Mouse (Mus musculus): ENCODE measurements around the gene Ttll3. TPM values are rescaled to one million over a fixed set of nuclear protein-coding genes. Genes with fewer than 3 reads are reported as not detected.

The Ttll3 gene
- polyA plus RNA-seq, 1 experiment from 2014 or later: 1.5 TPM

GRCm38 (mm10) chr6:113368577-113368976 lies 20.5 kb upstream of the Ttll3 start:
- Histone ChIP-seq H3K36me3 (ENCODE audit: control insufficient read depth, insufficient read depth, low read length) (peaks cover 18% of the 10 kb centered on the region), H3K4me1 (ENCODE audit: control insufficient read depth, insufficient read depth, low read length) (no peaks in the 10 kb centered on the region), H3K4me3 (ENCODE audit: low read depth, low read length) (no peak overlapping the region), H3K27me3 (ENCODE audit: control insufficient read depth, insufficient read depth, low read length) (no peaks in the 10 kb centered on the region), H3K27ac (ENCODE audit: low read depth, low read length) (no peak overlapping the region), H3K4me2 (no peak overlapping the region), H3K9ac (ENCODE audit: low read depth, low read length) (no peak overlapping the region), H3K9me3 (replicated peaks; ENCODE audit: control insufficient read depth, low read length) (no peaks in the 10 kb centered on the region)
- ATAC-seq (replicated peaks; ENCODE audit: insufficient number of reproducible peaks, low FRiP score, low TSS enrichment): no peak
- 84% methylated on average over 5 of the region's 5 CpGs for WGBS (ENCODE audit: insufficient replicate concordance)

GRCm38 (mm10) chr6:113370194-113370929 lies 18.7 kb upstream of the Ttll3 start:
- no peak overlapping the region for H3K4me3 ChIP-seq (ENCODE audit: low read depth, low read length)
- H3K27me3 ChIP-seq (ENCODE audit: control insufficient read depth, insufficient read depth, low read length): no peaks in the 10 kb centered on the region
- no peaks in the 10 kb centered on the region for H3K9me3 ChIP-seq (replicated peaks; ENCODE audit: control insufficient read depth, low read length)
- no peak overlapping the region for H3K27ac ChIP-seq (ENCODE audit: low read depth, low read length)
- no peaks in the 10 kb centered on the region for H3K4me1 ChIP-seq (ENCODE audit: control insufficient read depth, insufficient read depth, low read length)
- no peak for ATAC-seq (replicated peaks; ENCODE audit: insufficient number of reproducible peaks, low FRiP score, low TSS enrichment)
- no peak overlapping the region for H3K9ac ChIP-seq (ENCODE audit: low read depth, low read length)
- H3K4me2 ChIP-seq: no peak overlapping the region
- H3K36me3 ChIP-seq (ENCODE audit: control insufficient read depth, insufficient read depth, low read length): peaks cover 18% of the 10 kb centered on the region
- WGBS (ENCODE audit: insufficient replicate concordance): 87% methylated on average over 20 of the region's 20 CpGs

GRCm38 (mm10) chr6:113373491-113373890 lies 15.6 kb upstream of the Ttll3 start:
- peaks cover 18% of the 10 kb centered on the region for H3K36me3 ChIP-seq (ENCODE audit: control insufficient read depth, insufficient read depth, low read length)
- H3K27ac ChIP-seq (ENCODE audit: low read depth, low read length): no peak overlapping the region
- H3K9ac ChIP-seq (ENCODE audit: low read depth, low read length): no peak overlapping the region
- no peaks in the 10 kb centered on the region for H3K9me3 ChIP-seq (replicated peaks; ENCODE audit: control insufficient read depth, low read length)
- H3K4me1 ChIP-seq (ENCODE audit: control insufficient read depth, insufficient read depth, low read length): 0 out of 2 replicates have a peak, but pooled peaks cover 3% of the 10 kb centered on the region
- no peak overlapping the region for H3K4me2 ChIP-seq
- H3K27me3 ChIP-seq (ENCODE audit: control insufficient read depth, insufficient read depth, low read length): no peaks in the 10 kb centered on the region
- no peak overlapping the region for H3K4me3 ChIP-seq (ENCODE audit: low read depth, low read length)
- WGBS (ENCODE audit: insufficient replicate concordance): 79% methylated on average over 4 of the region's 4 CpGs
- ATAC-seq (replicated peaks; ENCODE audit: insufficient number of reproducible peaks, low FRiP score, low TSS enrichment): no peak

GRCm38 (mm10) chr6:113377172-113377495 lies 11.9 kb upstream of the Ttll3 start:
- WGBS (ENCODE audit: insufficient replicate concordance): 9% methylated on average over 7 of the region's 7 CpGs
- Histone ChIP-seq H3K9me3 (replicated peaks; ENCODE audit: control insufficient read depth, low read length) (no peaks in the 10 kb centered on the region), H3K4me1 (ENCODE audit: control insufficient read depth, insufficient read depth, low read length) (peaks cover 12% of the 10 kb centered on the region), H3K9ac (ENCODE audit: low read depth, low read length) (peak overlapping the region; percentile 96), H3K27me3 (ENCODE audit: control insufficient read depth, insufficient read depth, low read length) (no peaks in the 10 kb centered on the region), H3K36me3 (ENCODE audit: control insufficient read depth, insufficient read depth, low read length) (peaks cover 12% of the 10 kb centered on the region), H3K27ac (ENCODE audit: low read depth, low read length) (peak overlapping the region; percentile 95), H3K4me3 (ENCODE audit: low read depth, low read length) (peak overlapping the region; percentile 99), H3K4me2 (peak overlapping the region; percentile 97)
- no peak for ATAC-seq (replicated peaks; ENCODE audit: insufficient number of reproducible peaks, low FRiP score, low TSS enrichment)

- Histone ChIP-seq H3K4me3 (ENCODE audit: low read depth, low read length) (peak within 1 kb of the TSS; percentile 99), H3K27me3 (ENCODE audit: control insufficient read depth, insufficient read depth, low read length) (no peaks in the 10 kb centered on the region), H3K4me2 (peak within 1 kb of the TSS; percentile 97), H3K9me3 (replicated peaks; ENCODE audit: control insufficient read depth, low read length) (no peaks in the 10 kb centered on the region), H3K36me3 (ENCODE audit: control insufficient read depth, insufficient read depth, low read length) (peaks cover 15% of the 10 kb centered on the region), H3K9ac (ENCODE audit: low read depth, low read length) (peak within 1 kb of the TSS; percentile 96), H3K27ac (ENCODE audit: low read depth, low read length) (peak within 1 kb of the TSS; percentile 95), H3K4me1 (ENCODE audit: control insufficient read depth, insufficient read depth, low read length) (peaks cover 12% of the 10 kb centered on the region)
- ATAC-seq (replicated peaks; ENCODE audit: insufficient number of reproducible peaks, low FRiP score, low TSS enrichment): peak; percentile 92
- under 1% methylated on average over 61 of the region's 61 CpGs for WGBS (ENCODE audit: insufficient replicate concordance)
These were observed 11.3 kb upstream of the Ttll3 start, which contains the start of the genes Tada3 and Arpc4 for GRCm38 (mm10) chr6:113377496-113378385. Gene Tada3 (minus strand): TSS chr6:113377883. Gene Arpc4 (plus strand): TSS chr6:113378115.

- peaks cover 25% of the 10 kb centered on the region for H3K36me3 ChIP-seq (ENCODE audit: control insufficient read depth, insufficient read depth, low read length)
These were observed 9.8 kb upstream of the Ttll3 start for GRCm38 (mm10) chr6:113379246-113379645.

DNA sequence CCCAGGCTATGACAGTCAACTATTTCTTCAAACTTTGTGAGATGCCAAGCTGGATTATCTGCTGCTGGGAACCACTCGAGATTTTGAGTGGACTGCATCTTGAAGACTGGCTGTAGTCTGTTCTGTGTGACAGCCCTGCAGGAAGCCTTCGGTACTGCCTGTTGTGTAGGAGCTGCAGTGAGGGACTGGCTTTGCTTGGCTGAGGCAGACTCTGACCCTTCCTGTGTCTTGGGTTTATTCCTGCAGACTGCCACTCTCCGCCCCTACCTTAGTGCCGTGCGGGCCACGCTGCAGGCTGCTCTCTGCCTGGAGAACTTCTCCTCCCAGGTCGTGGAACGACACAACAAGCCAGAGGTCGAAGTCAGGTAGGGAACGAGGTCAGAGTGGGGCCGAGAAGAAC lies 8.6 kb upstream of the Ttll3 start:
- Histone ChIP-seq H3K9me3 (replicated peaks; ENCODE audit: control insufficient read depth, low read length) (no peaks in the 10 kb centered on the region), H3K36me3 (ENCODE audit: control insufficient read depth, insufficient read depth, low read length) (peaks cover 34% of the 10 kb centered on the region), H3K9ac (ENCODE audit: low read depth, low read length) (no peak overlapping the region), H3K4me1 (ENCODE audit: control insufficient read depth, insufficient read depth, low read length) (peaks cover 12% of the 10 kb centered on the region), H3K4me3 (ENCODE audit: low read depth, low read length) (no peak overlapping the region), H3K27me3 (ENCODE audit: control insufficient read depth, insufficient read depth, low read length) (no peaks in the 10 kb centered on the region), H3K27ac (ENCODE audit: low read depth, low read length) (no peak overlapping the region), H3K4me2 (no peak overlapping the region)
- ATAC-seq (replicated peaks; ENCODE audit: insufficient number of reproducible peaks, low FRiP score, low TSS enrichment): no peak
- 84% methylated on average over 11 of the region's 11 CpGs for WGBS (ENCODE audit: insufficient replicate concordance)

More at GRCm38 (mm10) chr6:113379246-113379645, 9.8 kb upstream of the Ttll3 start:
- no peak overlapping the region for H3K27ac ChIP-seq (ENCODE audit: low read depth, low read length)
- H3K4me3 ChIP-seq (ENCODE audit: low read depth, low read length): peak overlapping the region; percentile 99
- WGBS (ENCODE audit: insufficient replicate concordance): 75% methylated on average over 6 of the region's 6 CpGs
- H3K4me1 ChIP-seq (ENCODE audit: control insufficient read depth, insufficient read depth, low read length): peaks cover 12% of the 10 kb centered on the region
- peak overlapping the region; percentile 97 for H3K4me2 ChIP-seq
- H3K9ac ChIP-seq (ENCODE audit: low read depth, low read length): peak overlapping the region; percentile 96; the same call in 1 of the 2 replicates
- ATAC-seq (replicated peaks; ENCODE audit: insufficient number of reproducible peaks, low FRiP score, low TSS enrichment): no peak
- no peaks in the 10 kb centered on the region for H3K27me3 ChIP-seq (ENCODE audit: control insufficient read depth, insufficient read depth, low read length)
- no peaks in the 10 kb centered on the region for H3K9me3 ChIP-seq (replicated peaks; ENCODE audit: control insufficient read depth, low read length)

- H3K4me3 ChIP-seq (ENCODE audit: low read depth, low read length): no peak overlapping the region
- H3K36me3 ChIP-seq (ENCODE audit: control insufficient read depth, insufficient read depth, low read length): peaks cover 51% of the 10 kb centered on the region
- H3K4me2 ChIP-seq: no peak overlapping the region
- WGBS (ENCODE audit: insufficient replicate concordance): 92% methylated on average over 8 of the region's 8 CpGs
- H3K9me3 ChIP-seq (replicated peaks; ENCODE audit: control insufficient read depth, low read length): no peaks in the 10 kb centered on the region
- no peak for ATAC-seq (replicated peaks; ENCODE audit: insufficient number of reproducible peaks, low FRiP score, low TSS enrichment)
- H3K4me1 ChIP-seq (ENCODE audit: control insufficient read depth, insufficient read depth, low read length): peaks cover under 1% of the 10 kb centered on the region
- H3K9ac ChIP-seq (ENCODE audit: low read depth, low read length): no peak overlapping the region
- H3K27me3 ChIP-seq (ENCODE audit: control insufficient read depth, insufficient read depth, low read length): no peaks in the 10 kb centered on the region
- H3K27ac ChIP-seq (ENCODE audit: low read depth, low read length): no peak overlapping the region
These were observed 4.6 kb upstream of the Ttll3 start for GRCm38 (mm10) chr6:113384351-113384927.
